Mouse (Mus musculus): ENCODE results near the gene Wasf3. TPM values are rescaled to one million over a fixed set of nuclear protein-coding genes. Genes with fewer than 3 reads are reported as not detected.
"Not testable (repeated sequence)": the region's sequence is repeated elsewhere in the genome, so short reads cannot be mapped to it uniquely, and the experiment has no call there.

Wasf3 gene
- total RNA-seq, 2 experiments from 2014 or later, result not detected

- ATAC-seq (replicated peaks; ENCODE audit: poor library complexity, severe bottlenecking), result no peak
These were observed 54.5 kb downstream of the Wasf3 start for GRCm38 (mm10) chr5:146439152-146439781.

GRCm38 (mm10) chr5:146440273-146440672, 55.5 kb downstream of the Wasf3 start:
- ATAC-seq (replicated peaks; ENCODE audit: poor library complexity, severe bottlenecking), result no peak

GRCm38 (mm10) chr5:146442767-146443166, 58.0 kb downstream of the Wasf3 start:
- no peak for ATAC-seq (replicated peaks; ENCODE audit: poor library complexity, severe bottlenecking)

GRCm38 (mm10) chr5:146446633-146447032, 61.8 kb downstream of the Wasf3 start:
- no peak for ATAC-seq (replicated peaks; ENCODE audit: poor library complexity, severe bottlenecking)

GRCm38 (mm10) chr5:146451592-146452254, 66.9 kb downstream of the Wasf3 start:
- no peak for ATAC-seq (replicated peaks; ENCODE audit: poor library complexity, severe bottlenecking)

- ATAC-seq (replicated peaks; ENCODE audit: poor library complexity, severe bottlenecking), result no peak
These were observed 68.8 kb downstream of the Wasf3 start for GRCm38 (mm10) chr5:146453556-146453955.

- ATAC-seq (replicated peaks; ENCODE audit: poor library complexity, severe bottlenecking), result no peak
These were observed 76.8 kb downstream of the Wasf3 start for GRCm38 (mm10) chr5:146461612-146462011.

- ATAC-seq (replicated peaks; ENCODE audit: poor library complexity, severe bottlenecking), result no peak
These were observed 81.9 kb downstream of the Wasf3 start for GRCm38 (mm10) chr5:146466663-146467062.

GRCm38 (mm10) chr5:146468311-146468710, 83.5 kb downstream of the Wasf3 start:
- no peak for ATAC-seq (replicated peaks; ENCODE audit: poor library complexity, severe bottlenecking)

GRCm38 (mm10) chr5:146470821-146471220, 86.0 kb downstream of the Wasf3 start:
- ATAC-seq (replicated peaks; ENCODE audit: poor library complexity, severe bottlenecking), result no peak

- ATAC-seq (replicated peaks; ENCODE audit: poor library complexity, severe bottlenecking), result no peak
These were observed 86.5 kb downstream of the Wasf3 start for GRCm38 (mm10) chr5:146471311-146471710.

GRCm38 (mm10) chr5:146471821-146472220, 87.0 kb downstream of the Wasf3 start:
- no peak for ATAC-seq (replicated peaks; ENCODE audit: poor library complexity, severe bottlenecking)

GRCm38 (mm10) chr5:146479564-146479963, 94.8 kb downstream of the Wasf3 start:
- ATAC-seq (replicated peaks; ENCODE audit: poor library complexity, severe bottlenecking), result not testable (repeated sequence)

- ATAC-seq (replicated peaks; ENCODE audit: poor library complexity, severe bottlenecking), result not testable (repeated sequence)
These were observed 96.9 kb downstream of the Wasf3 start, which contains the start of gene Gm6408 for GRCm38 (mm10) chr5:146481665-146482064. Gene Gm6408 (plus strand): TSS chr5:146481965.

GRCm38 (mm10) chr5:146488959-146489358, 104.2 kb downstream of the Wasf3 start:
- not testable (repeated sequence) for ATAC-seq (replicated peaks; ENCODE audit: poor library complexity, severe bottlenecking)

- not testable (repeated sequence) for ATAC-seq (replicated peaks; ENCODE audit: poor library complexity, severe bottlenecking)
These were observed 106.3 kb downstream of the Wasf3 start, which contains the start of gene Gm6370 for GRCm38 (mm10) chr5:146491063-146491462. Gene Gm6370 (plus strand): TSS chr5:146491363.

- ATAC-seq (replicated peaks; ENCODE audit: poor library complexity, severe bottlenecking), result not testable (repeated sequence)
These were observed 117.3 kb downstream of the Wasf3 start, which contains the start of gene 4930449I24Rik for GRCm38 (mm10) chr5:146502099-146502498. Gene 4930449I24Rik (plus strand): TSS chr5:146502399.

- not testable (repeated sequence) for ATAC-seq (replicated peaks; ENCODE audit: poor library complexity, severe bottlenecking)
These were observed 129.0 kb downstream of the Wasf3 start, which contains the start of gene Gm3402 for GRCm38 (mm10) chr5:146513823-146514222. Gene Gm3402 (plus strand): TSS chr5:146514123.
